Mouse (Mus musculus) testis, adult 2 months (tissue): ENCODE data around the gene Thra.

Source experiments
- CTCF ChIP-seq: fragments of 200-500 bp; IDR thresholded peaks from 2 replicates; pipeline ENCODE4 v1.5.1; 2012; ENCODE audit warnings: low read depth, mild to moderate bottlenecking, inconsistent platforms, low read length, moderate library complexity; ENCODE audit not compliant: control insufficient read depth, insufficient read depth, insufficient replicate concordance
- POLR2A ChIP-seq: fragments of 200-500 bp; IDR thresholded peaks from 2 replicates; pipeline ENCODE4 v1.6.1; 2012; ENCODE audit warnings: low read depth, mild to moderate bottlenecking, inconsistent platforms, low read length, moderate library complexity; ENCODE audit not compliant: control insufficient read depth

DNA sequence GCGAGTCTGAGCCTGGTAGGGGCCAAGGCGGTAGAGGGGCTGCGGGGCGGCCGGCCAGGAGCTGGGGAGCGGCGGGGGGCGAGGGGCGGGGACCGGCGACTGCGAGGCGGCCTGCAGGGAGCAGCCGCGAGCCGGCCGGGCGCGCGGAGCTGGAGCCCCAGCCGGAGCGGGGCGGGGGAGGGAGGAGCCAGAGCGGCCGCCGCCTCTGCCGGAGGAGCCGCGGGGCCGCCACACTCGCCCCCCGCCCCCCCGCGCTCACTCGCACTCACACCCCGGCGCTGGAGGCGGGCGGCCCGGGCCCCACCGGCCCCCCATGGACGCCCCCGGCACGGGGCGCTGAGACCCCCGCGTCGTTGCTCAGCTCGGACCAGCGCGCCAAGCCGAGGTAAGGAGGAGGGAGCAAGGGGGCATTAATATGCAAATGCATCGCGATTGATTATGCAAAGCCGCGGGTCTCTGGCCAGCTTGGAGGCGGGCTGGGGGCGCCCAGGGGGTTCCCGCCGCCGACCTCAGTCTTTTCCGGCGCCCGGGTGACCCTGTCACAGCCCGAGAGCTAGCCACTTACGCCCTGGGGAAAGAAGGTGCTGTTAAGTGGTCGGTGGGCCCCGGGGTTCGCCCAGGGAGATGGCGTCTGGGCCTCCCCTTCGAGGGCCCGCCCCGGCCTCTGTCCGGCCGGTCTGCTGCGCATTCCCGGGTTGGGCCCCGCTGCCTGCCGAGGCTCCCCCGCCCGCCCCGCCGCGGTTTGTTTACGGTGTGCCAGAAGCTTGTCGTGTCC, 1.4 kb downstream of the Thra start:
- TF ChIP-seq CTCF (no peak), POLR2A (no peak)
